Mouse (Mus musculus) 3134 (cell line): Measurements from ENCODE around the gene AI413582.

Experiments
- DNase-seq: peaks from one replicate; pipeline ENCODE4 v3.0.0-alpha.2; 2011; ENCODE audit warnings: low spot score; ENCODE audit not compliant: insufficient read length; ENCODE audit errors: extremely low read depth

AI413582 gene

DNA sequence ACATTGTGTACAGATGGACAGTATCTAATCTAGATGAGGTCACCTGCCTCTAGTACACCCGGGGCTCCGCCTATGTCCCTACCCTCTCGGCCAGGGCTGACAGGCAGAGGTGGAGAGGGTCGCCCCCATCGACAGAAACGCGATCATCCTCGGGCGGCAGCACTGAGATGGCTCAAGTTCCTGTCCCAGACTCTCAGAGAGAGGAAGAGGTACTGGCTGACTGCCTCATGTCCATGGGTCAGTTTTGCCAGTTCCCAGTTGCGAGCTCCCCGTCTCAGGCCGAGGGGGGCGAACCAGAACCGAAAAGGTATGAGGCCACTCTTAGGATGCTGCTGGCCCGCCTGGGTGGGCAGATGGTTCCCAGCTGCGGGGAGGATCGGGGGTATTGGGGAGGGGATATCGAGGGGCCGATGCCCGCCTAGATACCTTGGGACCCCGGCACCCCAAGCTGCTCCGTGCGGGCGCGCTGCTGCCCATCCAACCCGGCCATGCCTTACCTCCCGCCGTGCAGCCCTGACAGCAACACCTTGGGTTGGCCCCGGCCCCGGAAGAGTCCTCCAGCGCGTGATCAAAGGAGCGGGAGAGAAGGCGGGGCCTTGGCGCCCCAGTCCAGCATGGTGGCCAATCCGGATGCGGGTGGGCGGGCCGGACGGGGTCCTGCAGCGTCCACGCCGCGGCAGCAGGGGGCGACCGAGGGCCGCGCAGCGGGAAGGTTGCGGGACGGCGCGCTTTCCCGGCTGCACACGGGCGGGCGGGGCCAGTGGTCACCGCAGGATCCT lies at the start of gene AI413582:
AI413582 (minus strand) TSS at position 594 of the 779 bp plus-strand sequence.
- peak; percentile 94 for DNase-seq

GRCm38 (mm10) chr17:27613016-27613415 lies 47.5 kb upstream of the AI413582 start:
- DNase-seq = no peak

GRCm38 (mm10) chr17:27611994-27612393 lies 46.4 kb upstream of the AI413582 start:
- DNase-seq = no peak

- DNase-seq = no peak
Measured at GRCm38 (mm10) chr17:27611519-27611884, 45.9 kb upstream of the AI413582 start.

- DNase-seq = no peak
Measured at GRCm38 (mm10) chr17:27610679-27611518, 45.3 kb upstream of the AI413582 start.

- no peak for DNase-seq
Measured at GRCm38 (mm10) chr17:27609576-27609975, 44.0 kb upstream of the AI413582 start.

DNA sequence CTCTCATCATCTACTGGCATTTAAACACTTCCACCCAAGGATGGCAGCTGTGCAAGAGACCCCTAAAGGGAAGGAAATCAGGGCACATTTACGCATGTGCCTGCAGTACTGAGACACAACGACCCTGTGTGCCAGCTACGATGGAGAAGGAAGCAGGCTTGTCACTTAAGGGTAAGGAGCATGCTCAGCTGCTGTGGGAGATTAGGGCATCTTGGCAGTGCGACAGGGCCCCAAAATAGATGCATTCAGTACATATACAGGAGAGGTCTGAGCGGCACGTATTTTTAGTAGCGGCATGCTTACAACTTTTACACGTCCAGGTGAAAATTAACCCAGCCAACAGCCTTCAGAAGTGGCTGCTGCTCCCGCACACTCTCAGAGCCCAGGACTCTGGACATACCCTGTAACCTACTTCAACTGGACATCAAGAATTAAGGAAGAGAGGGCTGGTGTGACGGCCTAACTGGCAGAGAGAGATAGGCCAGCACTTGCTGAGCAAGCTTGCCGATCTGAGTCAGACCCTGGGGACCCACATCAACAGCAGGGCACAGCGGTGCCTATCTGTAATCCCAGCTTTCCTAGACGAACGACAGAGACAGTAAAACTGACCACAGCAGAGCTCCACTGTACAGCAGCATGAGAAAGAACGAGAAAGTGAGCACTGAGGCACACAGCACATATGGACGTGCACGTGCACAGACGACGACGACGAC lies 38.1 kb upstream of the AI413582 start:
- DNase-seq = no peak

- no peak for DNase-seq
Measured at GRCm38 (mm10) chr17:27603036-27603435, 37.5 kb upstream of the AI413582 start.

GRCm38 (mm10) chr17:27600869-27601268 lies 35.3 kb upstream of the AI413582 start:
- DNase-seq = no peak

DNA sequence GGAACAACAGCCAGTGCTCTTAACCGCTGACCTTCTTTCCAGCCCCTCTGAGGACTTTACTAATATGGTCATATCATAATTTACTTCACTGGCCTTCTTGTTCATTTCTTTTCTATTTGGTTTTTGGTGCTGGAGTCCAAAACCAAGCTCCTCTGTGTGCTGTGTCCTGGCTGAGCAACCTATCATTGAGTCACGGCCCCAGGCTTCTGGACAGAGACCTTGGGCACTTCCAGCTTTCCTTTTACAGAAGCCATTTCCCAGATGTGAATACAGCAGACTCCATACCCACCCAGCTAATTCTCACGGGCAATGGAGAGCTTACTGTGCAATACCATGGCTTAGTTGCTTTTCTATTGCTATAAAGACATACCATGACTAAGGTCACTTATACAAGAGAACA lies 34.7 kb upstream of the AI413582 start:
- DNase-seq = no peak

DNA sequence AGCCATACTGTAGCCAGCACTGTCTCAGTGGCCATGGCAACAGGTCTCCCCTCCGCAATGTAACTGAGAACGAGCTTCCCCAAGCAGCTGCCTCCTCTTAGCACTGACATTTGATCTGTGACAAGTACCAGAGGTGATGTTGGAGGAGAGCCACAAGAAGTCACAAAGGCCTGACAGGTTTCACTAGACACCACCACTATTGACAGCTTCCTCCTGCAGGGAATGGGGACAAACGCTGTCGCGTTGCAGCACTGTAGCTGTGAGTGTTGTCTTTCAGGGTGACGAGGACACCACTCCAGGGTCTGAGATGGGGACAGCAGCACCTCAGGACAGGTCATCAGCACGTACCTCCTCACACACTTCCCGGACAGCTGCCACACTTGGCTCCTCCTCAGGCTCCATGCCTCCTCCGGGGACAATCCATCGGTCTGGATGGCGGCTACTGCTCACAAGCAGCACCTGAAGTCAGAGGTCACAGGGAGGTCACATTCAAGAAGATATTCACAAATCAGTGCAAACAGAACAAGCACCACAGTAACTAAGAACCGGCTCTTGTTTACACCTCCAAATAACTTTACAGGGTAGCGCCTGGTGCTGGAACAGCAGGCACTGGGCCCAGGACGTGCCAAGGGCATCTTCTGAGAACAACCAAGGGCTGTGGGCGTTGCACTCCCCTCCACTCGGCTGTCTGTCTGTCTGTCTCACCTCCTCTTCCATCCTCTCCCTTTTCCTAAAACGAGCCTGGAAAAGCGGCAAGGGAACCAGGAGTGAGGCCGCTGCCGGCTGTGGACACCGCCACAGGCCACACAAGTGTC lies 31.0 kb upstream of the AI413582 start:
- no peak for DNase-seq

DNA sequence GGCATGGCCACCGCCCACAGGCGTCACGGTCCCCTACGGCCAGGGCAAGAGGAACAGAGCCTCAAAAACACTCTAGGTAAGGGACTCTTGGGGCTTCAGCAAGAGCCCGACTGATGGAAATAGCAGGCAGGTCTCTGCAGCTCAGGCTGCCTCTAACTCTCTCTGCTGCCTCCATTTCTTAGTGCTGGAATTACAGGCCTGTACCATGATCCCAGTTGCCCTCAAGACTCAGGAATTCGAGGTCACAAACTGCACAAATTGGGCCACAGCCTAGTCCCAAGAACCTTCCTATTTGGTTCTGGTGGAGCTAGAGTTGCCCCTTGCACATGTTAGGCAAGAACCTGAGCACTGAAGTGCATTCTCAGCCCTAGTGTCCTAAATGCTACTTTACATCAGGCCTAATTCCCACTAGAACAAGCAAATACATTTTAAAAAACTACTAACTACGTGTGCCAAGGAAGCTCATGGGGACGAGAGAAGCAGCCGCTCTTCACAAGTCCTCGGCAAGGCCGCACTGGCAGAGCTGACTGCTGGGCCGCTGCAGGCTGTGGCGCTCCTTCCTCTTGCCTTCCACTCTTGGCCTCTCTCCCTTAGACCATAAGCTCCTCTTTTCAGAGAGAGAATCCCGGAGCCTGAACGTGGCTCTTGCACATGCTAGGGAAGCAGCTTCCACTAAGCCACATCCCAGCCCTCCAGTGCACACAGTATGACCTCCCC lies 30.3 kb upstream of the AI413582 start:
- DNase-seq = no peak

DNA sequence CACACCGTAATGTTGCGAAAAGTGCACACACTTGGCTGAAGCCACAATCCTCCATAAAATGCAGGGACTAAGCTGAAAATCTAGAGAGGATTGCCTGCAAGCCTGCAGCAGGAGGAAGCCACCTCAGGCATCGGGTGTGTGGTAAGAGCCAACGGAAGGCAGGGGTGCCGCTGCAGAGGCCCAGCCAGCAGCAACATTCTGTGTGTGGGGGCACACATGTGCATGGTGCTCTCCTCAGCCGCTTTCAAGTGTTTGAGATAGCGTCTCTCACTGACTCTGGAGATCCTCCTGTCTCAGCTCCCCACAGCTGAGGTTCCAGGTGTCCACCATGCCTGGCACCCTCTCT lies 27.0 kb upstream of the AI413582 start:
- DNase-seq = no peak

GRCm38 (mm10) chr17:27591826-27592564 lies 26.4 kb upstream of the AI413582 start:
- DNase-seq = no peak

DNA sequence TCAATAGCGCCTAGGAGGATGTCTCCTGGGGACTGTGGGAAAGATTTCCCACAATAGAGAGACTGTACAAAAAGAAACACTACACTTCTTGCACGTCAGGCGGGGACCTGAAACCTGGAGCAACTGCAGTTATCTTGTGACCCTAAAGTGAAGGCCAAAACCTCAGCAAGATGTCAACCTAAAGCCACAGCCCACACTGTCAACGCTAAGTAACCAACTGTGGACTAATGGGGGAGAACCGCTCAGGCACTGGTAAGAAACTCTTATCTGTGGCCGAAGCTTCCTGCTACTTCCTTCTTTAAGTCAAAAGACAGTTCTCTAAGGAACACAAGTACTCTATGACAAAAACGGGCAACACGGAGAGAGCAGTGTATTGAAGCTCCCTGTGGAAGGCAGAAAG lies 22.7 kb upstream of the AI413582 start:
- DNase-seq = no peak

DNA sequence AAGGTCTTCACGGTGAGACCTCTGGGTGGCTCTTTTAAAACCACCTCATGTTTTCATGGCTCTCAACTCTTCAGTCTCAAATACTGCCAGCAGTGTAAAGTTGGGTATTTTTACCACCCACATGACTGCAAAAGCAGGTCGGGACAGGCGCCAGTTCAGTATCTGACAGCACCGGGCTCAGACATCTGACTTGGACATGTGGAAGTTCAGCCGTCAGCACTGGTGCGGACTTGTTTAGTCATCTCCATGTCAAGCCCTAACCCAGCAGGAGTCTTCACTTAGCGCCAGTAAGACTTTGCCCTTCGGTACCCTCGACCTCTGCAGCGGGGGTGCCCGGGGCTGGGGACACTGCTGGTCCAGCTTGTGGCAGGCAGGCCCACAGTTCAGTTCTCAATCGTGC lies 21.7 kb upstream of the AI413582 start:
- DNase-seq = no peak

DNA sequence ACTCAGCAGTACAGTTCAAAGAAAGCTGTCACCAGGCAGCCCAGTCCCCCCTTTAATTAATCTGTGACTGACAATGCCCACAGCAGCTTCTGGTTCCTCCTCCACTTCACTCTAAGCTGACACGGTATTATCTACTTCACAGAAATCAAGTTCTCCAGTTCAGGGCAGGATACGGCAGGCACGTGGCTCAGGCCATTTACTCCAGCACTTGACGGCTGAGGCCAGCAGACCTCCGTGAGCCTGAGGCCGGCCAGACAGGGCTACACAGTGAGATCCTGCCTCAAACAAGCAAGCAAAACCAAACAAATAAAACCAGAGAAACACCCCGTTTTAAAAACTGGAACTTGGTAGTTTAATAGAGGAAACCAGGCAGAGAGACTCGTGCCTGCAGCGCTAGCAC lies 21.1 kb upstream of the AI413582 start:
- no peak for DNase-seq

DNA sequence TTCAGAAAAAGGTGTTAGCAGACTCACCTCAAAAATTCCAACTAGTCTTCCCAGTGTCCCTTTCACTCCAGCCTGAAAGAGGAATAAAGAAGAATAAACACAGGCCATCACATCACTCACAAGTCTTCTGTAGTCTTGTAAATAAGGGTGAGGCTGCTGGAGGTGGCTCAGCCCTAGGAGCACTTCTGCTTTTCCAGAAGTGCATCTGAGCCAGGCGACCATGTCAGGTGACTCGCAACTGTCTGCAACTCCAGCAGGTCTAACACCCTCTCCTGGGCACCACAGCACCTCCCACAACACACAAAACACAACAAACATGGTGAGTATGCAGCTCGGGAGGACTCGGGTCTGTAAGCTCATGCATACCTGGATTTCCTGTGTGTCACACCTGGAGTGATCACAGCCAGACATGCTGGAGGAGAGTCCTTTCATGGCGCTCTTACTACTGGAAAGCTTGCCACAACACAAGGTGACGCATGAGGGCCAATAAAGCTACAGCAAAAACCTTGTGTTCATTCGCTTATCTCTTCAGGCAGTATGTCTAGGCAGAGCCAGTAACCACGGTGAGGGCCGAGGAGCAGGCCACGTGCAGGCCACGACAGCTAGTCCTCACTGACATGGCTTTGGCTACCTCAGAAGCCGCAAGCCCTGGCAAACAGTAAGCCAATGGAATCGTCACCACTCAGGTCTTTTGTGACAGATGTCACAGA lies 17.8 kb upstream of the AI413582 start:
- DNase-seq = no peak
